Mouse (Mus musculus): ENCODE results near the gene Plekho2. TPM values are rescaled to one million over a fixed set of nuclear protein-coding genes. Genes with fewer than 3 reads are reported as not detected.

Plekho2 gene
- total RNA-seq (2023) = 37.3 TPM

DNA sequence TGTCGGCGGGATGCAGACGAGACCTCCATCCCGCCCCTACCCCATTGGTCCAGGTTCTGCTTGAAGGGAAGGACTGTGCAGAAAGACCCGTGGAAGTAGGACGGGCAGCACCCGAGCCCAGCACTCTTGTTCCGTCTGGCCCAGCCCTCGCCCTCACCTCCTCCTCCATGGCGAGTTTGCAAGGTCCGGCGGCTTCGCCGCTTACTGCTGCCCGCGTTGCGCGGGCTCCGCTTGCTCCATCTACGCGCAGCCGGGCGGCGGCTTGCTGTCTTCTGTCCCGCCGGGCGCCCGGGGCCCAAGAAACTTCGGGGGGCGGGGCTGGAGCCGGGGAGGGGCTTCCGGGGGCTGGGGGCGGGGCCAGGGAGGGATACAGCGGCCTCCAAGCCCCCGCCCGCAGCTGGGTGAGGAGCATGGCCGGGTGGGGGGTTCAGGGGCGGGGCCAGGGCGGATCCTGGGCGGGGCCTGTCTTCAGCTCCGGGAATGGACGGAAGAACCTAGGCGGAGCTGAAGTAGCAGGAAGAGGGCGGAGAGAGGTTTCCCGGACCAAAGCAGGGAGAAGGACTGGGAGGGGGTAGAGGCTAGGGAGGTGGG lies at the start of gene Plekho2:
Plekho2 (minus strand) TSS at position 260 of the 591 bp plus-strand sequence.

DNA sequence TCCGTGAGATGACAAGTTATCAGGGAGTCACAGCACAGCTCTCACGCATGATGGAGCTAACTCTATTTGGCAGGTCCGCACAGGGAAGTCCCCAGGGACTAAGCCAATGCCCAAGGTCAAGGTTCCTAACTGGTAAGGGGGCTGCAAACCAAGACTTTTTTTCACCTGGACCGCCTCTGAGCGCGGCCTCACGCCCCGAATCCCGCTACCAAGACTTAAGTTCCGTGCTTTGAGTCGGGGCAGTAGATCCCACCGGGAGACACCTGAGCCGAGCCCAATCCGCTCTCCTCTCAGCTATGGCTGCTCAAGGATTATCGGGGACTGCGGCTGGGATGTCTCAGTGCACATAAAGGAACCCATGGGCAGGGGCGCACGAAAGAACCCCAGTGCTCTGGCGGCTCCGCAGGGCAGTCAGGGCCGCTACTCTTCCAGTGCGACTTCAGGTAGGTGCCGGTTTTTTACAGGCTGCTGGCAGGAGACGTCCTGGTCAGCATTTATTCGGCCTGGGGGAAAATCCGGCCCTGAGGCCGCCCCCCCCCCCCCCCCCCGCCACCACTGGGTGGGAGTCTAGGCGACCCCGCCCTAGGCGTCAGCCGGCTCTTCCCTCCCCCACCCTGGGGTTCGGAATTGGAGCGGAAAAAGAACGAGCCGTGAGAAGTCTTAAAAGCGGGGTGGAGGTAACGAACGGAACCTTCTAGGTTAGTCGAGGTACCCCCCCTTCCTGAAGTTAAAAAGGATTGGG lies 49.4 kb upstream of the Plekho2 start, which contains the start of gene Rbpms2:
Rbpms2 (plus strand) TSS at position 624 of the 742 bp plus-strand sequence.

DNA sequence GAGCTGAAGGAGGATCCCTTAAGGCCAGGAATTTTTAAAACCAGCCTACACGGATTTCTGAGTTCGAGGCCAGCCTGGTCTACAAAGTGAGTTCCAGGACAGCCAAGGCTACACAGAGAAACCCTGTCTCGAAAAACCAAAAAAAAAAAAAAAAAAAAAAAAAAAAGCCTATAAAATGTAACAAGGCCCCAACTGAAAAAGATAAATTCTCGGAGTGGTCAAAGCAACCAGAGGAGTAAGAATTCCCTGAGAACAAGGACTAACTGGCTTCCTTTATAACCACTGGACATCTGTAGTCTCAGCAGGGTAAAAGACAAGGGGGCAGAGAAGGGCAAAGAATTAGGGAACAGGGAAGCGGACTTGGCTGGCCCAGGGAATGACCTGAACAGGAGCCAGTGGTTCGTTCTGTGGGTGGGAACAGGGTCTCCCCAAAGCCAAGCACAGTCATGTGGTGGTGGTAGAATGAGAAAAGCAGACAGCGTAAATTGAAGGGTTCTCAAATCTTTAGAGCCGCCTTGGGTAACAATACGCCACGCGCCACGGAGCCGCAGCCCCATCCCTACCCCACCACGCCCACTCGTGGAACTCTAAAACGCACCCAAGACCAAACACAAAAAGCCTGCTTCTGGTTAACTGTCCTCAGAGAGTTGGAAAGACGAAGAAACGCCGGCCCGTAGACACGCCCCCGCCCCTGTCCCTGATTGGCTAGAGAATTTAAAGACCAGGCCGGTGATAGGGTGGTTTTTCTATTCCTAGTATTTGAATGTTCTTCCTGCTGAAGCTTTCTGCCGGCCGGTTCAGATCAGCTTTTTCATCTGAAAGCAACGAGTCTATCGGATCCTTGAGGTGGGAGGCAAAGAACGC lies 6.8 kb upstream of the Plekho2 start, which contains the start of gene Pif1:
Pif1 (plus strand) TSS at position 755 of the 864 bp plus-strand sequence.

DNA sequence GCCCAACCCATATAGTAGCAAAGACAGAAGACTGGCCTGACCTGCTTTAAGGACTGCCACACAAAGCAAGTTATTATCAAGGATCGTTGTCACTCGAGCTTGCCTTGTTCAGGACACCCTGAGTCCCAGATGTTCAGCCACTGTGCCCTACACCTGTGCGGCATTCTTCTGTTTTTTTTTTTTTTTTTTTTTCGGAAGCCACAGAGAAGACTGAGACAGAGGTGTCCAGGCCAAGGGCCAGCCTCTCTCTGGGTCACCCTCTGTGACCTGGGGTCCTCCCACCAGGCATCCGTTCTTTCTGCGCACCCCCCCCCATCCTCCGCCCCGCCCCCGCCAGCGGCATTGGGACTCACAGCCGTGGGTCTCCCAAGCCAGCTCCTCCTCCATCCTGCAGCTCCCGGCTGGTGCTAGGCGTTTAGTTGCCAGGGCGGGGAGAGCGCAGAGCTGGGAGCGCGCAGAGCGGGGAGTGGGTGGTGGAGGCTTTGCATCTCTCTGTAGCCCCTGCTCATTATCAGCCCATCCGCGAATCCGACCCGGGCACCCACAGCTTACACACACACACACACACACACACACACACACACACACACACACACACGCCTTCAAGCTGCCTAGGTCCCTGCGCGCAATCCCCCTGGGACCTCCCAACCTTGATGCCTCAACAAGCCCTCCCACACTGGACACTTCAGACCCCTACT lies 59.9 kb downstream of the Plekho2 start, which contains the start of gene Ankdd1a:
Ankdd1a (minus strand) TSS at position 387 of the 698 bp plus-strand sequence.

Other genes starting within 250 kb of the Plekho2 start
- 20.0 TPM for gene Pdcd7, start 233.9 kb downstream of the Plekho2 start, total RNA-seq (2023)
- not detected for gene Ubap1l, start 219.0 kb downstream of the Plekho2 start, total RNA-seq (2023)
- gene Kbtbd13, start 188.4 kb downstream of the Plekho2 start, total RNA-seq (2023) = not detected
- gene Rasl12, start 181.5 kb downstream of the Plekho2 start, total RNA-seq (2023) = 0.24 TPM
- not detected for gene Slc51b, start 157.1 kb downstream of the Plekho2 start, total RNA-seq (2023)
- gene Mtfmt, start 144.3 kb downstream of the Plekho2 start, total RNA-seq (2023) = 25.8 TPM
- 49.9 TPM for gene Spg21, start 119.1 kb downstream of the Plekho2 start, total RNA-seq (2023)
- gene Ankdd1a, start 59.8 kb downstream of the Plekho2 start, total RNA-seq (2023) = not detected
- gene Pif1, start 7.1 kb upstream of the Plekho2 start, total RNA-seq (2023) = not detected
- gene Rbpms2, start 49.6 kb upstream of the Plekho2 start, total RNA-seq (2023) = 0.92 TPM
- 30.6 TPM for gene Oaz2, start 88.0 kb upstream of the Plekho2 start, total RNA-seq (2023)
- 24.4 TPM for gene Zfp609, start 247.5 kb upstream of the Plekho2 start, total RNA-seq (2023)